Mouse (Mus musculus): ENCODE measurements around the gene Atp6v1c2.

The Atp6v1c2 gene

GRCm38 (mm10) chr12:17256905-17257304 is 72.3 kb downstream of the Atp6v1c2 start:
- peak; percentile 81 for DNase-seq (ENCODE audit: low read depth)

GRCm38 (mm10) chr12:17255602-17256001 is 73.6 kb downstream of the Atp6v1c2 start:
- DNase-seq (ENCODE audit: low read depth): no peak

GRCm38 (mm10) chr12:17253069-17253468 is 76.1 kb downstream of the Atp6v1c2 start:
- DNase-seq (ENCODE audit: low read depth): peak; percentile 81

GRCm38 (mm10) chr12:17250962-17251361 is 78.2 kb downstream of the Atp6v1c2 start:
- no peak for DNase-seq (ENCODE audit: low read depth)

GRCm38 (mm10) chr12:17242041-17242440 is 87.1 kb downstream of the Atp6v1c2 start:
- DNase-seq (ENCODE audit: low read depth): no peak

- DNase-seq (ENCODE audit: low read depth): no peak
These were observed 87.5 kb downstream of the Atp6v1c2 start for GRCm38 (mm10) chr12:17241614-17242013.

- DNase-seq (ENCODE audit: low read depth): no peak
These were observed 88.1 kb downstream of the Atp6v1c2 start for GRCm38 (mm10) chr12:17241016-17241415.

- no peak for DNase-seq (ENCODE audit: low read depth)
These were observed 89.8 kb downstream of the Atp6v1c2 start for GRCm38 (mm10) chr12:17239428-17239688.

- no peak for DNase-seq (ENCODE audit: low read depth)
These were observed 90.4 kb downstream of the Atp6v1c2 start for GRCm38 (mm10) chr12:17238588-17239427.

- DNase-seq (ENCODE audit: low read depth): no peak
These were observed 93.4 kb downstream of the Atp6v1c2 start for GRCm38 (mm10) chr12:17235535-17236313.
